Mouse (Mus musculus) lung, embryonic 16.5 days (tissue): ENCODE measurements around the gene Slc41a3. TPM values are rescaled to one million over a fixed set of nuclear protein-coding genes. Genes with fewer than 3 reads are reported as not detected.
"Not testable (repeated sequence)": the region's sequence is repeated elsewhere in the genome, so short reads cannot be mapped to it uniquely, and the experiment has no call there.

ENCODE experiments used
- ATAC-seq: fragments of 200-750 bp; cut with Nextera tagmentation; 2 replicates; pipeline ENCODE4 v1.8.0; 2017; ENCODE audit warnings: low read depth, mild to moderate bottlenecking, moderate library complexity
- H3K27ac ChIP-seq: fragments of 300-500 bp; sonication (generic); 2 replicates; pipeline ENCODE4 v1.5.1; 2014; ENCODE audit warnings: mild to moderate bottlenecking, control low read depth, low read length
- H3K27me3 ChIP-seq: fragments of 300-500 bp; sonication (generic); 2 replicates; pipeline ENCODE4 v1.6.1; 2014; ENCODE audit warnings: low read depth, low read length, mixed read lengths; ENCODE audit not compliant: control insufficient read depth, insufficient read depth
- H3K36me3 ChIP-seq: fragments of 300-500 bp; sonication (generic); 2 replicates; pipeline ENCODE4 v1.6.1; 2014; ENCODE audit warnings: low read length; ENCODE audit not compliant: control insufficient read depth, insufficient read depth
- H3K4me1 ChIP-seq: fragments of 300-500 bp; sonication (generic); replicated peaks from 2 replicates; pipeline ENCODE4 v1.6.1; 2014; ENCODE audit warnings: low read length, mixed read lengths; ENCODE audit not compliant: control insufficient read depth, insufficient read depth
- H3K4me2 ChIP-seq: fragments of 300-500 bp; sonication (generic); 2 replicates; pipeline ENCODE4 v1.6.1; 2014; ENCODE audit warnings: low read depth, low read length, control low read depth
- H3K4me3 ChIP-seq: fragments of 300-500 bp; sonication (generic); 2 replicates; pipeline ENCODE4 v1.5.1; 2014; ENCODE audit warnings: mild to moderate bottlenecking, low read length, control low read depth
- H3K9ac ChIP-seq: fragments of 300-500 bp; sonication (generic); 2 replicates; pipeline ENCODE4 v1.6.1; 2014; ENCODE audit warnings: low read length, control low read depth
- H3K9me3 ChIP-seq: fragments of 300-500 bp; sonication (generic); 2 replicates; pipeline ENCODE4 v1.6.1; 2016; ENCODE audit warnings: low read length; ENCODE audit not compliant: control insufficient read depth
- WGBS: fragments of 180-500 bp; shearing (Covaris S2); extraction: QIAGEN DNeasy Blood & Tissue Kit; methylation state at CpG from one replicate; pipeline ENCODE4 v1.1.7; 2014; 5-methylcytosine and 5-hydroxymethylcytosine counted together
- polyA plus RNA-seq: library from polyadenylated mRNA; unstranded; fragments of >200 nt; fragmentation: Nextera tagmentation; extraction: Ambion mirVana; gene quantifications from 2 replicates; pipeline ENCODE4 v1.2.1, GENCODE M21; 2015

The Slc41a3 gene
- polyA plus RNA-seq, 1 experiment from 2014 or later = 7.7 TPM

DNA sequence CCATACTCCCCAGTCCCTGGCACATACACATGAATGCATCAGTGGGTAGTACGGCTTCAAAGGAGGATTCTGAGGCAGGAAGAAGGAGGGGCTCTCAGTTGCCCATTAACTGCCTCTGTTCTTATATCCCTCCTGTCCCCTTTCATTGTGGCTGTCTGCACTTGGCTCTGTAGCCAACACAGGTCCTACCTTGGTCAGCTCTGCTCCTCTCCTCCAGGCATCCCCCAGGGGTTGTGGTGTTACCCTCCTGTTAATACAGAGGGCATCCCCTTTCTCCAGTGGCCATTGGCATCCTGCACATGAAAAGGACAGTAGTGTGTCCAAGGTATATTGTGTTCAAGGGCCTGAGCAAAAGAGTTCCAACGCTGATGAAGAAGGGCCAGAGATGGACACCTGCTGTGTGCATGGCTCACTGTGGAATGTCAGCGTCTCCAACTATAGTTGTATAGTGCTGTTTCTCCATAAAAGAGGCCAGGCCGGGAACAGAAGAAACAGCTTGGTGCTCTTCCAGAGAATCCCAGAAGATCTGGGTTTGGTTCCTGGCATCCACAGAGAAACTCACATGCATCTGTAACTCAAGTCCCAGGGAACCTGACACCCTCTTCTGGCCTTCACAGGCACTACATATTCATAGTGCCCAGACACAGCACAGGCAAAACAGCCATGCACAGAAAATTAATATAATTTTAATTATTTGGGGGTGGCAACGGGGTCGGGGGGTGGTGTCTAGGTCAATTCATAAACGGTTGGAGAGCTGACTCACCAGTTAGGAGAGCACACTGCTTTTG lies 20.9 kb downstream of the Slc41a3 start:
- no peak overlapping the region for H3K9ac ChIP-seq
- H3K27ac ChIP-seq = no peak overlapping the region
- no peak overlapping the region for H3K4me2 ChIP-seq
- no peak overlapping the region for H3K4me3 ChIP-seq
- H3K36me3 ChIP-seq = no peaks in the 10 kb centered on the region
- H3K4me1 ChIP-seq = peaks cover 22% of the 10 kb centered on the region
- 74% methylated on average over 7 of the region's 7 CpGs for WGBS
- H3K9me3 ChIP-seq = no peaks in the 10 kb centered on the region
- H3K27me3 ChIP-seq = no peaks in the 10 kb centered on the region
- ATAC-seq = no peak

DNA sequence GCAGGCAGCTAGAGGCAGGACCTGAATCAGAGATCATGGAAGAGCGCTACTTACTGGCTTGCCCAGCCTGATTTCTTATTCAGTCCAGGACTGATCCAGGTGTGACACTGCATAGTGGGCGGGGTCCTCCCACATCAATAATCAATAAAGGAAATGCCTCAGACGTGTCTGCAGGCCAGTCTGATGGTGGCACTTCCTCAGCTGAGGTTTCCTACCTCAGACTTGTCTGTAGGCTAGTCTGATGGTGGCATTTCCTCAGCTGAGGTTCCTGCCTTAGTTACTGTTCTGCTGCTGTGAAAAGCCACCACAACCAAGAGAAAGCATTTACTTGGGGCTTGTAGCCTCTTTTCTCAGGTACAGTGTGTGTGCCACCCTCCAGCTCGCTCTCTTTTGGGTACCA lies 23.0 kb downstream of the Slc41a3 start:
- Histone ChIP-seq H3K36me3 (no peaks in the 10 kb centered on the region), H3K9ac (no peak overlapping the region), H3K4me3 (no peak overlapping the region), H3K4me2 (no peak overlapping the region), H3K27ac (no peak overlapping the region), H3K4me1 (peaks cover 11% of the 10 kb centered on the region; the same call in 1 of the 2 replicates), H3K9me3 (no peaks in the 10 kb centered on the region), H3K27me3 (no peaks in the 10 kb centered on the region)
- WGBS = 83% methylated on average over 4 of the region's 4 CpGs
- ATAC-seq = no peak

DNA sequence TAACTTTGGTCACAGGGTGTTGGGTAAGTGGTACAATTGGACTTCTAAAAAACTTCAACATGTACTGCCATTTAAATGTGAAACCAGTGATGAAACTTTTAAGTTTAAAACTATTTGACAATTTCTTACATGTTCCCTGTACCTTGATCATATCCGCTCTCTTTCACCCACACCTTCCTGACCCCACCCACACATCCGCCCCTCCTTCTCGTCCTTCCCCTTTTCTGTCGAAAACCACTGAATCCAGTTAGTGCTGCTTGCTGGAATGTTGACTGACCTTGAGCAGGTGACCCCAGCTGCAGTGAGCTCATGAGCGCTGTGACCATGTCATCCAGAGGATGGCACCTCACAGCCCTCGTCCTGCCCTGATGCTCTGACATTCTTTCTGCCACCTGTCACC lies 25.0 kb downstream of the Slc41a3 start:
- Histone ChIP-seq H3K27ac (no peak overlapping the region), H3K9ac (no peak overlapping the region), H3K4me3 (no peak overlapping the region), H3K36me3 (no peaks in the 10 kb centered on the region), H3K4me2 (no peak overlapping the region), H3K9me3 (no peaks in the 10 kb centered on the region), H3K27me3 (no peaks in the 10 kb centered on the region), H3K4me1 (0 out of 2 replicates have a peak, but pooled peaks cover 2% of the 10 kb centered on the region)
- 75% methylated on average over 6 of the region's 6 CpGs for WGBS
- ATAC-seq = no peak

DNA sequence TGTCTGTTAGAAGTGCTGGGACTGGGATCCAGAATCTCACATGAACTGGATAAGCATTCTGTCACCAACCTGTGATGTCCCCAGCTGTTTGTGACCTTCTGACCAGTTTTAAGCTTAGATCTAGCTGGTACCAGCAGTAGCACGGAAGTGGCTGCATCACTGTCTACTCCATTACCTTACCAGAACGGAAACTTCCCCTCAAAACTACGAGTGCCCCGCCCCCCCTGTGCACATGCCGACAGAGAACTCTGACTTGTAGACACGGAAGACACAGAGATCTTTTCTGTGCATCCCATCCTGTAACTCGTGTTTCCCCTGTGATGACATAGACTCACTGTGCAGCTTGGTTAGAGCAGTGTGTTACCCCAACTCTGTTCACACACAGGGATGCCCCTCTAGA lies 25.9 kb downstream of the Slc41a3 start:
- H3K4me1 ChIP-seq = no peaks in the 10 kb centered on the region
- 87% methylated on average over 7 of the region's 7 CpGs for WGBS
- H3K27me3 ChIP-seq = no peaks in the 10 kb centered on the region
- no peaks in the 10 kb centered on the region for H3K9me3 ChIP-seq
- H3K4me3 ChIP-seq = no peak overlapping the region
- H3K36me3 ChIP-seq = no peaks in the 10 kb centered on the region
- no peak overlapping the region for H3K9ac ChIP-seq
- H3K27ac ChIP-seq = no peak overlapping the region
- ATAC-seq = no peak
- no peak overlapping the region for H3K4me2 ChIP-seq

DNA sequence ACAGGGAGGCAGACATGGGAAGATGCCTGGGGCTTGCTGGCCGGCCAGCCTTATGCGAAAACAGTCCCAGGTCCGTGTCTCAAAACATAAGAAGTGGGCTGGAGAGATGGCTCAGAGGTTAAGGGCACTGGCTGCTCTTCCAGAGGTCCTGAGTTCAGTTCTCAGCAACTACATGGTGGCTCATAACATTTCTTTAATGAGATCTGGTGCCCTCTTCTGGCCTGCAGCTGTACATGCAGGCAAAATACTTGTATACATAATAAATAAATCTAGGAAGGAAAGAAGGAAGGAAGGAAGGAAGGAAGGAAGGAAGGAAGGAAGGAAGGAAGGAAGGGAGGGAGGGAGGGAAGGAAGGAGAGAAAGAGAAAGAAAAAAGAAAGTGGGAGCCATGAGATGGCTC lies 28.0 kb downstream of the Slc41a3 start:
- H3K27ac ChIP-seq, H3K4me1 ChIP-seq, H3K9ac ChIP-seq, H3K4me2 ChIP-seq, H3K4me3 ChIP-seq, H3K36me3 ChIP-seq, H3K9me3 ChIP-seq, H3K27me3 ChIP-seq, ATAC-seq: not testable (repeated sequence)
- WGBS = 68% methylated on average over 3 of the region's 3 CpGs

DNA sequence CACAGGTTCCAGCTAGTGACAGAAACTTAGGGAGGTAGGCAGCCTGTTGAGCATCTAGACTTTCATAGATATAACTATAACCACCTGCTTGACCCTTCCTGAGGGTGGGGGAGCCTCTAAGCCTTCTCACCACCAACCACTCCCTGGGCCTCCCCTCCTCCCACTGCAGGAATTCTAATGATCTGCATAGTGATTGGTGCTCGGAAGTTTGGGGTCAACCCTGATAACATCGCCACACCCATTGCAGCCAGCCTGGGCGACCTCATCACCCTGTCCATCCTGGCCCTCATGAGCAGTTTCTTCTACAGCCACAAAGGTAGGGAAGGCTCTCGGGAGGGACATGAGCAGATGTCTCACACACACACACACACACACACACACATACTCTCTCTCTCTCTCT lies 30.6 kb downstream of the Slc41a3 start:
- no peaks in the 10 kb centered on the region for H3K9me3 ChIP-seq
- no peak overlapping the region for H3K4me3 ChIP-seq
- no peaks in the 10 kb centered on the region for H3K27me3 ChIP-seq
- H3K4me2 ChIP-seq = no peak overlapping the region
- 30% methylated on average over 4 of the region's 4 CpGs for WGBS
- no peaks in the 10 kb centered on the region for H3K36me3 ChIP-seq
- ATAC-seq = no peak
- H3K4me1 ChIP-seq = no peaks in the 10 kb centered on the region
- no peak overlapping the region for H3K9ac ChIP-seq
- H3K27ac ChIP-seq = no peak overlapping the region

DNA sequence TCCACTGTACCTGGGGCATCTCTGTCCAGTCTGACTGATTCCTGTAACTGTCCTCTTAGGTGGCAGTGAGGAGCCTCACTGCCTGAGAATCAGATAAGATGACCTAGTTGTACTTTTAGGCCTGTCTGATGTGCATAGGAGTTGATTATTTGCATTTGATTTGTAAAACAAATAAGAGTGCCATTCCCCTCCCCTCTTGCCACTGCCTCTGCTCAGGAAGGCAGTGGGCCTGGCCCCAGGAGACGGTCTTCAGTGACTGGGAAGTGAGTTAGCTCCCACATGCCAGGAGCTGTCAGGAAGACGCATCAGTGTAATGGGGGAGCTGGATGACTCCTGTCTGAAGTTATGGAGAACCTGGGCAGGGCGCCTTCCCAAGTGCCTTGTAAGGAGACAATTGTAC lies 31.1 kb downstream of the Slc41a3 start:
- Histone ChIP-seq H3K27ac (no peak overlapping the region), H3K27me3 (no peaks in the 10 kb centered on the region), H3K36me3 (no peaks in the 10 kb centered on the region), H3K4me3 (no peak overlapping the region), H3K4me1 (no peaks in the 10 kb centered on the region), H3K9me3 (no peaks in the 10 kb centered on the region), H3K4me2 (no peak overlapping the region), H3K9ac (no peak overlapping the region)
- 51% methylated on average over 3 of the region's 3 CpGs for WGBS
- no peak for ATAC-seq

DNA sequence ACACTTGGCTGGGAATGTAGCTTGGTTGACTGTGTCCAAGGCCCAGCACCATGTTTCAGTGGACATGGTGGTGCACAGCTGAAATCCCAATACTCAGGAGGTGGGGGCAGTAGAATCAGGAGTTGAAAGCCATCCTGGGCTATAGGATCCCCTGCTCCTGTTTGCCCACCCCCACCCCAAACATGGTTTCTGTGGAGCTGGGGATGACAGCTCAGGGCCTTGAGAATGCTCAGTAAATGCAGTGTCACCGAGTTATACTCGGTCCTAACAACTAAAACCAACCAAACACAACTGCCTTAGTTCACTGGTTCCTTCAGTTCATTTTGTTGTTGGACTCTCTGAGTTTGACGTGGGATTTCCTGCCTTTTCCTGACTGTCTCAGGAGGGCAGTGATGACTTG lies 38.5 kb downstream of the Slc41a3 start:
- Histone ChIP-seq H3K9ac (no peak overlapping the region), H3K9me3 (no peaks in the 10 kb centered on the region), H3K27ac (no peak overlapping the region), H3K36me3 (no peaks in the 10 kb centered on the region), H3K4me2 (no peak overlapping the region), H3K4me3 (no peak overlapping the region), H3K4me1 (no peaks in the 10 kb centered on the region), H3K27me3 (no peaks in the 10 kb centered on the region)
- WGBS = 74% methylated on average over 3 of the region's 3 CpGs
- no peak for ATAC-seq

DNA sequence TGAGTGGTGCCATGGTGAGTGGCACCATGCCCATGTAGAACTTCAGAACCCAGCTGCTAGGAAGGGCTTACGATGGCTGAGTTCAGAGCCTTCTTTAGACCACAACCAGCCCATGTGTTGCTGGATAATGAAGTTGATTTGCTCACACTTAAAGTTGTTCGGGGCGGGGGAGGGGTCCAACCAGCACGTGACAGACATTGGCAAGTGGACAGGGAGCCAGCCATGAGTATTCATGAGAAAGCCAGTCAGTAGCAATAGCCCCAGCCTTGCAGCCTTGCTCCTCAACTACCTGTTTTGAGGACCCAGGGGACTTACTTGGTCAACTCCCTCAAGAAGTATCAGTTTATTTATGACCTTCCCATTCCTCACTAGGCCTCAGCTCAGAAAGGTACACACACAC lies 40.4 kb downstream of the Slc41a3 start:
- H3K9me3 ChIP-seq = no peaks in the 10 kb centered on the region
- no peak overlapping the region for H3K27ac ChIP-seq
- ATAC-seq = no peak
- H3K27me3 ChIP-seq = no peaks in the 10 kb centered on the region
- H3K4me2 ChIP-seq = no peak overlapping the region
- no peak overlapping the region for H3K9ac ChIP-seq
- no peaks in the 10 kb centered on the region for H3K4me1 ChIP-seq
- WGBS = 58% methylated on average over 4 of the region's 4 CpGs
- H3K4me3 ChIP-seq = no peak overlapping the region
- H3K36me3 ChIP-seq = no peaks in the 10 kb centered on the region

DNA sequence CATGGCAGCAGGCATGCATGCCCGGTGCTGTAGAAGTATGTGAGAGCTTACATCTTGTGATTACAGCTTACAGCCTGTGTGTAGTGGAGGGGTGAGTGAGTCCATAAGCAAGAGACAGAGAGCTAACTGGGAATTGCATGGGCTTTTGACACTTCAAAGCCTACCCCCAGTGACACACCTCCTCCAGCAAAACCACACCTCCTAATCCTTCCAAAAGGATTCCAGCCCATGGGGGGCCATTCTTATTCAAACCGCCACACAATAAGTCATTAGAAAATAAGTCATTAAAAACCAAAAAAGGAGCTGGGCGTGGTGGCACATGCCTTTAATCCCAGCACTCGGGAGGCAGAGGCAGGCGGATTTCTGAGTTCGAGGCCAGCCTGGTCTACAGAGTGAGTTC lies 43.9 kb downstream of the Slc41a3 start:
- Histone ChIP-seq H3K4me2 (no peak overlapping the region), H3K4me3 (no peak overlapping the region), H3K27ac (no peak overlapping the region), H3K36me3 (no peaks in the 10 kb centered on the region), H3K4me1 (no peaks in the 10 kb centered on the region), H3K27me3 (no peaks in the 10 kb centered on the region), H3K9me3 (peaks cover 4% of the 10 kb centered on the region), H3K9ac (no peak overlapping the region)
- 95% methylated on average over 6 of the region's 6 CpGs for WGBS
- ATAC-seq = no peak
